Comparison of ENCODE assay signal across 12 mouse cellular contexts in the genomic region with DNA sequence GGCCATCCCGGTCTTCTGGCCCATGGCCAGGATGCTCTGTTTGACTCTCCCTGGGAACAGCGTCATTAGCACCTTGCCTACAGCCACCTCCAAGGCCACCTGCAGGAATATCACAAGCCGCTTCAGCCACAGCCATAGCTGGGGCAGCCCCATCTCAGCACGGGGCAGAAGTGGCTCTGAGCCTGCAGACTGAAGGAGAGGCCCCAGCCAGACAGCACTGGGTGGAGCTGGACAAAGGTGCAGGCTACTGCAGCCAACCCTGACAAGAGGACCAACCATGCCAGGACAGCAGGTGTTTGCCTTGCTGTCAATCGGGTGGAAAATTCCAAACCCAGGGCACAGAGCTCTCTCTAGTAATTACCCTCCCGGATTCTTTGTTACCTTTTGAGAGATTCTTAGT. TPM values are rescaled to one million over a fixed set of nuclear protein-coding genes. Genes with fewer than 3 reads are reported as not detected.
DNase-seq lines count a peak whose midpoint lies in the region; ATAC-seq lines count a peak whose summit lies in the region.
"Had no signal": no experiment of that assay in that cellular context is flagged by ENCODE, and none has a peak within 500 bp of the region (broad histone marks: within the 10 kb centered on the region; RNA-seq: fewer than 3 reads in every experiment).

Gene Dio1 (minus strand): TSS at position 204 of the 400 bp plus-strand sequence.

- peak; percentile 66 for DNase-seq in kidney, adult 18-20 months
- peak; percentile 65 for DNase-seq in cerebellum, adult 11 months
- peak; percentile 72 to 74 for DNase-seq in cerebellum, postnatal 36 days
- peak; percentile 29 to 60 for DNase-seq in kidney, postnatal 4 days
- DNase-seq in right cerebral cortex, adult 18-20 months = no peak
- DNase-seq in frontal cortex, postnatal 25 days (ENCODE audit: low spot score in 2 of 2) = no peak

- no peaks in the 10 kb centered on the region for H3K27me3 ChIP-seq in kidney, embryonic 15.5 days
- H3K27me3 ChIP-seq in hindbrain, embryonic 16.5 days (replicated peaks; ENCODE audit: control insufficient read depth, insufficient read depth, low read length) = no peaks in the 10 kb centered on the region

- H3K27ac ChIP-seq in kidney, embryonic 15.5 days = no peak within 1 kb of the TSS
- no peak within 1 kb of the TSS for H3K27ac ChIP-seq in hindbrain, embryonic 16.5 days (ENCODE audit: low read depth, low read length)
- H3K27ac ChIP-seq: heart, embryonic 15.5 days had no signal

- ATAC-seq in kidney, embryonic 15.5 days (replicated peaks; ENCODE audit: low FRiP score) = no peak; the same call in 1 of the 2 replicates
- ATAC-seq in hindbrain, embryonic 16.5 days = no peak

- no peak within 1 kb of the TSS for H3K4me2 ChIP-seq in kidney, embryonic 15.5 days
- no peak within 1 kb of the TSS for H3K4me2 ChIP-seq in hindbrain, embryonic 16.5 days (ENCODE audit: low read length)
- H3K4me2 ChIP-seq: heart, embryonic 15.5 days had no signal

- H3K4me3 ChIP-seq in kidney, embryonic 15.5 days (replicated peaks) = no peak within 1 kb of the TSS
- no peak within 1 kb of the TSS for H3K4me3 ChIP-seq in hindbrain, embryonic 16.5 days (ENCODE audit: low read length)
- H3K4me3 ChIP-seq: erythroblast, embryonic 14.5 days; heart, embryonic 15.5 days; megakaryocyte, embryonic 14.5 days had no signal

- no peak within 1 kb of the TSS for H3K9ac ChIP-seq in kidney, embryonic 15.5 days
- no peak within 1 kb of the TSS for H3K9ac ChIP-seq in hindbrain, embryonic 16.5 days (ENCODE audit: low read depth, low read length)
- H3K9ac ChIP-seq: heart, embryonic 15.5 days had no signal

- H3K9me3 ChIP-seq in kidney, embryonic 15.5 days (replicated peaks) = no peaks in the 10 kb centered on the region
- H3K9me3 ChIP-seq in hindbrain, embryonic 16.5 days (ENCODE audit: control insufficient read depth, low read length) = 0 out of 2 replicates have a peak, but pooled peaks cover 3% of the 10 kb centered on the region
- H3K9me3 ChIP-seq: heart, embryonic 15.5 days had no signal

- WGBS in kidney, embryonic 15.5 days = 44% methylated on average over 6 of the region's 6 CpGs
- 61% methylated on average over 6 of the region's 6 CpGs for WGBS in hindbrain, embryonic 16.5 days

- H3K36me3 ChIP-seq in kidney, embryonic 15.5 days = no peaks in the 10 kb centered on the region
- no peaks in the 10 kb centered on the region for H3K36me3 ChIP-seq in hindbrain, embryonic 16.5 days (ENCODE audit: control insufficient read depth, insufficient read depth, low read length)
- H3K36me3 ChIP-seq: heart, embryonic 15.5 days had no signal

- H3K4me1 ChIP-seq in kidney, embryonic 15.5 days = peaks cover 15% of the 10 kb centered on the region
- no peaks in the 10 kb centered on the region; the same call in 1 of the 2 replicates for H3K4me1 ChIP-seq in hindbrain, embryonic 16.5 days (ENCODE audit: control insufficient read depth, insufficient read depth, low read depth, low read length)

RNA-seq across cellular contexts. Expression of gene Dio1, which starts in this region (rescaled TPM):
- 0.21 and 0.32 TPM in 2 replicates for polyA plus RNA-seq in kidney, embryonic 15.5 days (2015; fragmentation: Nextera tagmentation; extraction: Ambion mirVana)
- polyA plus RNA-seq in hindbrain, embryonic 16.5 days (2015; fragmentation: Nextera tagmentation; extraction: Ambion mirVana) = not detected in 2 replicates
- polyA plus RNA-seq: erythroblast, embryonic 14.5 days; heart, embryonic 15.5 days; limb, embryonic 11.5 days had no signal

Comparison
In these comparisons a context has a peak if more than half of its experiments do, and no peak if none do; other contexts are left out.
1. DNase-seq: peak in kidney, adult 18-20 months (single experiment), cerebellum, adult 11 months (single experiment), cerebellum, postnatal 36 days (2 of 2) and kidney, postnatal 4 days (2 of 2); none in right cerebral cortex, adult 18-20 months (single experiment) and frontal cortex, postnatal 25 days (0 of 2).